Mouse (Mus musculus): ENCODE measurements around the gene Slx4.
A peak's percentile ranks its signal among the peaks of the same experiment; 100 is the strongest.

GRCm38 (mm10) chr16:3956369-3956768, 47.2 kb downstream of the Slx4 start:
- TF ChIP-seq CTCF (IDR thresholded peaks at IDR 0.05; ENCODE audit: control insufficient read depth, insufficient read depth, insufficient read length): no peak
- TF ChIP-seq MAX (IDR thresholded peaks at IDR 0.05): peak; percentile 81

All from C2C12 (cell line).